Mouse (Mus musculus) G1E (cell line): ENCODE results near the gene Brpf1. TPM values are rescaled to one million over a fixed set of nuclear protein-coding genes. Genes with fewer than 3 reads are reported as not detected.
A peak's percentile ranks its signal among the peaks of the same experiment; 100 is the strongest.

ENCODE experiments used
- ATAC-seq: 2 replicates; pipeline ENCODE4 v1.8.0; 2016; ENCODE audit warnings: mild to moderate bottlenecking; ENCODE audit not compliant: insufficient number of reproducible peaks, poor library complexity, low FRiP score, severe bottlenecking; ENCODE audit errors: extremely low read depth
- DNase-seq: peaks from one replicate; pipeline ENCODE4 v3.0.0; 2012; ENCODE audit warnings: low spot score
- H3K27me3 ChIP-seq: 2 replicates; pipeline ENCODE4 v1.6.1; 2012; ENCODE audit warnings: mild to moderate bottlenecking, low read length, inconsistent platforms; ENCODE audit not compliant: insufficient read depth
- H3K36me3 ChIP-seq: replicated peaks from 2 replicates; pipeline ENCODE3; 2012; ENCODE audit warnings: mild to moderate bottlenecking, inconsistent platforms
- H3K4me1 ChIP-seq: 2 replicates; pipeline ENCODE4 v1.6.1; 2012; ENCODE audit warnings: low read depth, low read length, inconsistent platforms, mixed read lengths; ENCODE audit not compliant: insufficient read depth
- H3K4me3 ChIP-seq: 2 replicates; pipeline ENCODE4 v1.5.1; 2012; ENCODE audit warnings: low read depth, mild to moderate bottlenecking, inconsistent platforms, low read length, moderate library complexity, mixed read lengths
- H3K9me3 ChIP-seq: replicated peaks from 2 replicates; pipeline ENCODE4 v1.6.1; 2012; ENCODE audit warnings: inconsistent platforms
- CTCF ChIP-seq: IDR thresholded peaks from 2 replicates; pipeline ENCODE4 v1.5.1; 2012; ENCODE audit warnings: low read depth, low read length, inconsistent platforms, mixed read lengths
- GATA1 ChIP-seq: IDR thresholded peaks from 2 replicates; pipeline ENCODE4 v1.6.1; 2012; ENCODE audit warnings: borderline replicate concordance, low read length, inconsistent platforms, mixed read lengths
- GATA2 ChIP-seq: IDR thresholded peaks from 2 replicates; pipeline ENCODE4 v1.6.1; 2012; ENCODE audit warnings: low read depth, low read length, inconsistent platforms, borderline replicate concordance
- POLR2AphosphoS5 ChIP-seq: IDR thresholded peaks from 2 replicates; pipeline ENCODE4 v1.6.1; 2012; ENCODE audit warnings: low read depth, low read length, inconsistent platforms; ENCODE audit not compliant: insufficient replicate concordance
- TAL1 ChIP-seq: conservative IDR thresholded peaks from 2 replicates; pipeline ENCODE4 v1.6.1; 2012; ENCODE audit warnings: low read depth, low read length, inconsistent platforms, mixed read lengths
- polyA plus RNA-seq: library from polyadenylated mRNA; stranded (reverse); fragments of >175 nt; gene quantifications from 2 replicates; pipeline ENCODE4 v1.2.3, GENCODE M21; 2012
- total RNA-seq, 2 experiments: library from RNA; stranded (forward) in 1 of 2; stranded (reverse) in 1 of 2; fragments of 200-1000 nt in 1 of 2; fragments of >200 nt in 1 of 2; fragmentation: Nextera tagmentation in 1 of 2; gene quantifications; 2 replicates each; pipeline ENCODE4 v1.2.3; 2014 to 2017

Brpf1 gene
- total and polyA plus RNA-seq, 3 experiments, result 26.9 to 56.0 (median 37.9) TPM

DNA sequence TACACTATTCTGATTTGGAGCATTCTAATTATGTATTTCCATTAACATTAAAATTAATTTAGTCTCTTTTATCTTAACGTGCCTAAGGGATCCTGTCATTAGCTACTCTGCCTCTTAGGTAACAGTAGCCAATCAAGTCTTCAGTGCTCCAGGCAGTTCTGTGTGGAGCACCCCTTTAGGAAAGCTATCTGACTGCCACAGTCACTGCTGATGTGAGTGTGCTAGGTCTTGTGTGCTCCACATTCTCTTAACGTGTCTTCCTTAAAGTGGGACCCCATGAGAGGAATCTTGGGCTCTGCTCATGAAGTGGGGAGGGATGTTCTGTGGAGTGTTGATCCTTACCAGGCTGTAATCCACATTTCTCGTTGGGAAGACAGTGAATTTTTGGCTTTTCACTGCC lies 34.6 kb upstream of the Brpf1 start:
- H3K36me3 ChIP-seq, result peaks cover 84% of the 10 kb centered on the region
- H3K27me3 ChIP-seq, result no peaks in the 10 kb centered on the region
- no peaks in the 10 kb centered on the region for H3K4me1 ChIP-seq
- DNase-seq (no peak), ATAC-seq (no peak)
- no peak overlapping the region for H3K4me3 ChIP-seq
- no peaks in the 10 kb centered on the region for H3K9me3 ChIP-seq
- TF ChIP-seq CTCF (no peak), TAL1 (no peak), GATA2 (no peak)

DNA sequence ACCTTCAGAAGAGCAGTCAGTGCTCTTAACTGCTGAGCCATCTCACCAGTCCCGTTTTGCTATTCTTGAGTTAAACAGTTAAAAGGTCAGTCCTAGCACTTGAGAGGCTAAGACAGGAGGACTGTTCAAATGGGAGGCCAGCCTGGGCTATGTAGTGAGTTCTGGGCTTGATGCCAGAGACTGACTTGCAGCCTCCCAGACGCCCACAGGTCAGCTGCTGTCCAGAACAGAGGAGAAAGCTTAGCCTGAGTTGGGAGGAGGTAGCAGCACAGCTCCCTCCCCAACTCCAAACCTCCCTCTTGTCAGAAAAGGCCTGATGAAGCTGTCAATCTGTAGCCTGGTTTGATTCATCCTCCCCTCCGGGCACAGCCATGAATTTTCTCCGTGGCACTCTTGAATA lies 30.1 kb upstream of the Brpf1 start:
- no peak overlapping the region for H3K4me3 ChIP-seq
- H3K9me3 ChIP-seq, result no peaks in the 10 kb centered on the region
- no peaks in the 10 kb centered on the region for H3K4me1 ChIP-seq
- DNase-seq (no peak), ATAC-seq (no peak)
- no peak for TF ChIP-seq GATA1
- no peak for TF ChIP-seq CTCF
- TF ChIP-seq GATA2, result no peak
- no peak for TF ChIP-seq TAL1
- TF ChIP-seq POLR2AphosphoS5, result no peak
- H3K27me3 ChIP-seq, result no peaks in the 10 kb centered on the region; the same call in 1 of the 2 replicates
- H3K36me3 ChIP-seq, result peaks cover 59% of the 10 kb centered on the region

DNA sequence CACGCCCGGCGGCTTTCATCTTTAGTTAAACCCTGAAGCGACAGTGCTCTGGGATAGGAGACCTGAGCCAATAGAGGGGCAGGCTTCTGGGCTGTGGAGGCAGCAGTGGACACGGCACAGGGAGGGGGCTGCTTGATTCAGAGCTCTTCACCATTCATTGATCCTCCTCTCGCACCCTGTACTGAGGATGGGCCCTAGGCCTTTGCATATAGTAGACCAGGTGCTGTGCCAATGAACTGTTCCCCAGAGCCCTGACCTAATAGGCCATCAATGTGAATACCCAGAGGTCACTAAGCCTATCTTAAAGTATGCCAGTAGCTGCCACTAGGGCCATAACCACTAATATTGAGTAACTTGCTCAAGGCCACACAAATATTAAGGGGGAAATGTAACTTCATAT lies 25.3 kb upstream of the Brpf1 start:
- Histone ChIP-seq H3K9me3 (no peaks in the 10 kb centered on the region), H3K4me3 (no peak overlapping the region), H3K27me3 (peaks cover 11% of the 10 kb centered on the region; the same call in 1 of the 2 replicates), H3K36me3 (peaks cover 24% of the 10 kb centered on the region), H3K4me1 (no peaks in the 10 kb centered on the region)
- TF ChIP-seq CTCF, result no peak
- no peak for TF ChIP-seq POLR2AphosphoS5
- no peak for TF ChIP-seq GATA2
- no peak for TF ChIP-seq TAL1
- no peak for TF ChIP-seq GATA1
- DNase-seq (no peak), ATAC-seq (no peak)

DNA sequence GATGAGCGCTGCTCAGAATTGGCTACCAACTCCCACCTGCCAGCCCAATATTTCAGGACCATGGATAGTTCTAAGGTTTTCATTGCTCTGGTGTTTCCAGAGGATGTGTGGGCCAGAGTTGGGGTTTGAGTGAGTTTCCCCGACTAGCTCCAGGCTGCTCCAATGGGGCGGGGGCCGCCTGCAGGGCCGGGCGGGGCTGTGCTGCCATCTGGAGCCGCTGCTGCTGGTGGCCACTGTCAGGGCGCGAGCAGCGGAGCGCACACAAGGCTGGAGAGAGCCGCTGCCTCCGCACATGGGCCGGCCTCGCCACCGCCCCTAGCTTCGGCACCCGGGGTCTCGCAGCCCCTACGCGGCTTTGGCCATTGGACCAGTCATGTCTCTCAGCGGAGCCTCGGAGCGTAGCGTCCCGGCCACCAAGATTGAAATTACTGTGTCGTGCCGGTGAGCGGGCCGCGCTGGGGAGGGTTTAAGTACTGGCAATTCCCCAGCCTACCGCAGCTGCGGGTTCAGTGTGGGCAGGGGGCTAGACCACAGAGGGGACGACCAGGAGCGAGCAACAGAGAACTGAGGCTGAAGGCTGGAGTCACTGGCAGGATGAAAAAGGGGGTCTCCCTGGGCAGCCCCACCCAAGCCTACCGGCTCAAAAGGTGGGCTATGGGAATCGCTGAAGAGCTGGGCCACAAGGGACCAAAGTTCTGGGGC lies 24.7 kb upstream of the Brpf1 start, which contains the start of gene Cpne9:
TSS of gene Cpne9 (plus strand) at position 207 of the 702 bp plus-strand sequence.
- Histone ChIP-seq H3K9me3 (no peaks in the 10 kb centered on the region), H3K4me3 (no peak within 1 kb of the TSS), H3K36me3 (peaks cover 19% of the 10 kb centered on the region), H3K4me1 (no peaks in the 10 kb centered on the region), H3K27me3 (peaks cover 15% of the 10 kb centered on the region; the same call in 1 of the 2 replicates)
- DNase-seq, result peak; percentile 22
- no peak for TF ChIP-seq POLR2AphosphoS5
- no peak for TF ChIP-seq CTCF
- no peak for TF ChIP-seq TAL1
- no peak for TF ChIP-seq GATA1
- TF ChIP-seq GATA2, result no peak
- no peak for ATAC-seq

DNA sequence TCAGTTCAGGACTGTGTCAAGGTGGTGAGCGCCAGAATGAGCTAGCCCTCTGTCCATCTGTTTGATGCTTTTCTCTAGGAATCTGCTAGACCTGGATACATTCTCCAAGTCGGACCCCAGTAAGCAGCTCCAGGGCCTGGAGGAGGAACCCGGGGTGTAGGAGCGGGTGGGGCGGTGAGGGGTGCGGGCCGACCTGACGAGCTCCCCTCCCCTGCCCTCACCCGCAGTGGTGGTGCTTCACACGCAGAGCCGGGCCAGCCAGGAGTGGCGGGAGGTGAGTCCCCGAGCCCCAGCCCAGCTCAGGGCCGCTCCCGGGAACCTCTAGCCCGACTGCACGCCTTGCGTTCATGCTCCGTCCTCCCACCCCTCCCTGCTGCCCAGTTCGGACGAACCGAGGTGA lies 24.0 kb upstream of the Brpf1 start:
- no peak for DNase-seq
- no peak for ATAC-seq
- peaks cover 20% of the 10 kb centered on the region; the same call in 1 of the 2 replicates for H3K27me3 ChIP-seq
- H3K4me3 ChIP-seq, result no peak overlapping the region
- TF ChIP-seq POLR2AphosphoS5 (no peak), GATA1 (no peak), GATA2 (no peak), CTCF (no peak), TAL1 (no peak)
- peaks cover 12% of the 10 kb centered on the region for H3K36me3 ChIP-seq
- H3K4me1 ChIP-seq, result no peaks in the 10 kb centered on the region
- H3K9me3 ChIP-seq, result no peaks in the 10 kb centered on the region

DNA sequence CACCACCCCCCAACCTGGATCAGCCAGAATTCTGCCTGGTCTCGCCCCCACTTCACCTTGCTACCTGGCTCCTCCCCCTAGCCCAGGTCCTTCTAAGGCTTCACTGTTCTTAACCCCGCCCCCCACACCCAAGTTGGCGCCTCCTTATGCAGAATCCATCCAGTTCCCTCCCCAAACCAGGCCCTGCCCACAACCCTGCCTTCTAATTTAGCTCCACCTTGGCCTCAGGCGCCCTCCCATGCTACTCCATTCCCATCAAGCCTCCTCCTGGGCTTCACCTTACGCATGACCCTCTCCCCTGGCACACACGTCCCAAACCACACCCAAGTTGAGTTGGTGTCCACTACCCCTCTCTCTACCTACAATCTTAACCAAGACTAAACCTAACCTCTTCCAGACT lies 23.4 kb upstream of the Brpf1 start:
- ATAC-seq (no peak), DNase-seq (no peak)
- TF ChIP-seq POLR2AphosphoS5 (no peak), CTCF (no peak), GATA1 (no peak)
- Histone ChIP-seq H3K9me3 (no peaks in the 10 kb centered on the region), H3K4me1 (no peaks in the 10 kb centered on the region), H3K27me3 (peaks cover 20% of the 10 kb centered on the region; the same call in 1 of the 2 replicates), H3K36me3 (peaks cover 8% of the 10 kb centered on the region), H3K4me3 (no peak overlapping the region)

DNA sequence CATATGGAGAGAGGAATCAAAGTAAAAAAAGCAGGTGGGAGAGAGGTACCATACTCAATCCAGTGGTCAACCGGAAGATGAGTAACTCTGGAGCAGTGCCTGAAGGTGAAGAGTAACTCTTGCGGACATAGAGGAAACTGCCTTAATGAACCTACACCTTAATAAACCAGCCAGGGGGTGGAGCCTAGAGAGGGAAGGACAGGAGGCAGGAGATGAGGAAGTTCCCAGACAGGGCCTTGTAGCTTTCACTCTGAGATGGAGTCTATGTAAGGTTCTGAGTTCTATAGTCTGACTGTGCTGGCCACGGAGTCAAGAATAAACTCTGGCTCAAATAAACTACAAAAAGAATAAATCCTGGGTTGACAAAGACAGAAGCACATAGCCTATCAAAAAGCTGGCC lies 22.0 kb upstream of the Brpf1 start:
- no peak for ATAC-seq
- H3K27me3 ChIP-seq, result peaks cover 22% of the 10 kb centered on the region; the same call in 1 of the 2 replicates
- DNase-seq, result no peak
- H3K4me3 ChIP-seq, result no peak overlapping the region
- no peaks in the 10 kb centered on the region for H3K9me3 ChIP-seq
- TF ChIP-seq CTCF (no peak), POLR2AphosphoS5 (no peak), GATA1 (no peak), TAL1 (no peak), GATA2 (no peak)
- no peaks in the 10 kb centered on the region for H3K4me1 ChIP-seq
- peaks cover 8% of the 10 kb centered on the region for H3K36me3 ChIP-seq
